Mouse (Mus musculus): ENCODE results near the gene Eif2b4.

GRCm38 (mm10) chr5:31219911-31220447 lies 26.7 kb upstream of the Eif2b4 start:
- no peak for TF ChIP-seq POLR2A (IDR thresholded peaks at IDR 0.05; ENCODE audit: low read depth, low read length)
- TF ChIP-seq CTCF (conservative IDR thresholded peaks at IDR 0.05; ENCODE audit: insufficient read depth, insufficient read length, low read depth, low read length): no peak
